Mouse (Mus musculus) cerebellum, adult 2 months (tissue): ENCODE measurements around the gene Glrx2.

ENCODE experiments used
- CTCF ChIP-seq: fragments of 200-500 bp; IDR thresholded peaks from 2 replicates; pipeline ENCODE4 v1.5.1; 2011; ENCODE audit warnings: low read depth, mild to moderate bottlenecking, control low read depth, low read length, moderate library complexity, borderline replicate concordance; ENCODE audit not compliant: insufficient read depth
- POLR2A ChIP-seq: fragments of 200-500 bp; IDR thresholded peaks from 2 replicates; pipeline ENCODE4 v1.6.1; 2011; ENCODE audit warnings: low read length, control low read depth, borderline replicate concordance; ENCODE audit not compliant: insufficient read depth

DNA sequence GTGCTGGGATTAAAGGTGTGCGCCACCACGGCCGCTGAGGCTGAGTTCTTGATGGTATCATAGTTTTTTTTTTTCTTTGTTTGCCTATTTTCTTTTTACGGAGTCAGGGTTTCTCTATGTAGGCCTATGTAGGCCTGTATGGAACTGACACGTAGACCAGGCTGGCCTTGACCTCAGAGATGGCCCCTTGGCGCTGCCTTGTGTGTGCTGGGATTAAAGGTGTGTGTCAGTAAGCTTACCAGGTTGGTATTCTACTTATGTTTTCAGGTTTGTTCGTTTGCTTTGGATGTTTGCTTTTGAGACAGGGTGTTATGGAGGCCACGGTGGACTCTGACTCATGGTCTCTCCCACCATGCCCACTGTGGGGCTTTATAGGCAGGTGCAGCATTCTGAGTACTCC lies 46.0 kb downstream of the Glrx2 start:
- TF ChIP-seq POLR2A (no peak), CTCF (no peak)
